Mouse (Mus musculus) stomach, embryonic 14.5 days (tissue): ENCODE measurements at regions not wholly inside any gene's neighbourhood (a gene's known extent, or its start where the extent isn't known, plus 50 kb on each side); places are given as distances from the start of the nearest gene placed in this dataset.
A peak's percentile ranks its signal among the peaks of the same experiment; 100 is the strongest.

ENCODE experiments used
- ATAC-seq: fragments of 200-750 bp; cut with Nextera tagmentation; 2 replicates; pipeline ENCODE4 v1.8.0; 2017; ENCODE audit warnings: low read depth, moderate TSS enrichment; ENCODE audit not compliant: insufficient number of reproducible peaks, insufficient read depth, low FRiP score
- H3K27ac ChIP-seq: fragments of 300-500 bp; sonication (generic); 2 replicates; pipeline ENCODE4 v1.5.1; 2014; ENCODE audit warnings: mild to moderate bottlenecking, low read length, moderate library complexity, mixed read lengths
- H3K27me3 ChIP-seq: fragments of 300-500 bp; sonication (generic); 2 replicates; pipeline ENCODE4 v1.6.1; 2014; ENCODE audit warnings: low read length, control low read depth, mixed read lengths; ENCODE audit not compliant: control insufficient read depth, insufficient read depth
- H3K36me3 ChIP-seq: fragments of 300-500 bp; sonication (generic); 2 replicates; pipeline ENCODE4 v1.6.1; 2014; ENCODE audit warnings: mild to moderate bottlenecking, control low read depth, low read length, moderate library complexity, mixed read lengths; ENCODE audit not compliant: control insufficient read depth, insufficient read depth
- H3K4me1 ChIP-seq: fragments of 300-500 bp; sonication (generic); 2 replicates; pipeline ENCODE4 v1.6.1; 2014; ENCODE audit warnings: low read length, control low read depth, mixed read lengths; ENCODE audit not compliant: control insufficient read depth, insufficient read depth
- H3K4me2 ChIP-seq: fragments of 300-500 bp; sonication (generic); replicated peaks from 2 replicates; pipeline ENCODE4 v1.6.1; 2014; ENCODE audit warnings: low read depth, low read length, control low read depth
- H3K4me3 ChIP-seq: fragments of 300-500 bp; sonication (generic); 2 replicates; pipeline ENCODE4 v1.5.1; 2014; ENCODE audit warnings: low read depth, low read length, control low read depth
- H3K9ac ChIP-seq: fragments of 300-500 bp; sonication (generic); replicated peaks from 2 replicates; pipeline ENCODE4 v1.6.1; 2014; ENCODE audit warnings: low read depth, mild to moderate bottlenecking, control low read depth, low read length, moderate library complexity, mixed read lengths
- H3K9me3 ChIP-seq: fragments of 300-500 bp; sonication (generic); 2 replicates; pipeline ENCODE4 v1.6.1; 2016; ENCODE audit warnings: low read depth, low read length, control low read depth; ENCODE audit not compliant: control insufficient read depth
- WGBS: fragments of 180-500 bp; shearing (Covaris S2); extraction: QIAGEN DNeasy Blood & Tissue Kit; methylation state at CpG from one replicate; pipeline ENCODE4 v1.1.7; 2014; 5-methylcytosine and 5-hydroxymethylcytosine counted together

DNA sequence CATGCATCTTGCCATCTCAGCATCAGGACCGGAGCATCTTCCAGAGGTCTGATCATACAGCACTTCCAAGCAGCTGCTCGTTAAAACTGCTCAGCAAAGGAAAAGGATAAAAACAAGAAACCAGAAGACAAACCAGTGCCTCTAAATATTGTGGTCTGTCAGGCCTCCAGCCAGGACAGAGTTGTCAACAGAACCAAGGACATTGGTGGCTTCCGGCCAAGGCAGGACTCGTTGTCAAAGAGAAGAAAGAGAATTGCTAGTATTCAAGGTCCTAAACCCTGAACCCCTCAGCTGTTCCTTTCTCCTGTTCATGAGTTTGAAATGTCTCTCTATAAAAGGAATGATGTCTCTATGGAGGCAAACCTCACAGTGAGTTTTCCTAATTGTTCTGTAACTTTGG, 155.0 kb downstream of the Sp3 start:
- no peak overlapping the region for H3K9ac ChIP-seq

DNA sequence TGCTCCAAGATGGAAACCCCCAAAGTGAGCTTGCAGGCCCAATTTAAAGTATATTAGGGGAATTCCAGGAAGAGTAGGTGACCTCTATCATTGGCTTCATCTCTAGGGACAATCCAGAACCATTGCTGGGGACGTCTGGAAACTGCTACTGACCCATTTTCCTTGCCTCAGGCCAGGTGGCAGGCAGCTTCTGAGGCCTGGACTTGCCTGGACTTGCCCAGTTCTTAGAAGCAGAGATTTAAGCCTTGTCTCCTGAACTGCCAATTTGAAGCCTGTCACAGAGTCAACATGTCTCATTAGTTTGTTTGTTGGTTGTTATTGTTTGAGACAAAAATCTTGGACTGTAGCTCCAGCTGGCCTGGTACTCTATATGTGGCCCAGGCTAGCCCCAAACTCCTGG, 151.1 kb downstream of the Sp3 start:
- H3K4me2 ChIP-seq, result no peak overlapping the region
- WGBS, result 24% methylated on average over 1 of the region's 1 CpGs
- no peaks in the 10 kb centered on the region for H3K4me1 ChIP-seq
- H3K4me3 ChIP-seq, result no peak overlapping the region
- no peaks in the 10 kb centered on the region for H3K9me3 ChIP-seq
- H3K27me3 ChIP-seq, result no peaks in the 10 kb centered on the region
- no peak for ATAC-seq
- no peaks in the 10 kb centered on the region for H3K36me3 ChIP-seq
- no peak overlapping the region for H3K9ac ChIP-seq
- H3K27ac ChIP-seq, result no peak overlapping the region

More for the DNA sequence above, 155.0 kb downstream of the Sp3 start:
- WGBS, result 83% methylated on average over 4 of the region's 4 CpGs
- Histone ChIP-seq H3K27ac (no peak overlapping the region), H3K4me2 (no peak overlapping the region), H3K9me3 (no peaks in the 10 kb centered on the region), H3K36me3 (no peaks in the 10 kb centered on the region), H3K4me3 (no peak overlapping the region), H3K4me1 (no peaks in the 10 kb centered on the region), H3K27me3 (no peaks in the 10 kb centered on the region)
- no peak for ATAC-seq

DNA sequence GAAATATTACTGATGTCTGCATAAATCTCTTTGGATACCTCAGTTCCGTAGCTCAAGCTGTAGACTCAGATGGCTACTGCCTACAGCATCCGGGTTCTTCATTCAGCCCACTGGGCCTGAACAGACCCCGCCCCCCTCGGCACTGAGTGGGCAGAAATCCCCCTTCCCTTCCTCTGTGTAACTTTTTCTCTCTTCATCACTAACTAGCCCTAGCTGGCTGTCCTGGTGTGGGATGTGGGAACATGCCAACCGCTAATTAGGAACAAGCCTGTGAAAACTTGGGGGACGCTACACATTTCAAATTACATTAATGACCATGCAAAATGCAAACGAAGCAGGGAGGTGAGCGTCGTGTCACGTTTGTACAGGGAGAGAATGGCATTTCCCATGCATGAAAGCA, 147.5 kb downstream of the Sp3 start:
- no peak overlapping the region for H3K9ac ChIP-seq
- H3K9me3 ChIP-seq, result no peaks in the 10 kb centered on the region
- no peak overlapping the region for H3K4me3 ChIP-seq
- H3K4me1 ChIP-seq, result peaks cover 5% of the 10 kb centered on the region
- H3K27me3 ChIP-seq, result no peaks in the 10 kb centered on the region
- H3K27ac ChIP-seq, result no peak overlapping the region
- H3K36me3 ChIP-seq, result no peaks in the 10 kb centered on the region
- no peak overlapping the region for H3K4me2 ChIP-seq
- WGBS, result 91% methylated on average over 10 of the region's 10 CpGs
- ATAC-seq, result no peak

DNA sequence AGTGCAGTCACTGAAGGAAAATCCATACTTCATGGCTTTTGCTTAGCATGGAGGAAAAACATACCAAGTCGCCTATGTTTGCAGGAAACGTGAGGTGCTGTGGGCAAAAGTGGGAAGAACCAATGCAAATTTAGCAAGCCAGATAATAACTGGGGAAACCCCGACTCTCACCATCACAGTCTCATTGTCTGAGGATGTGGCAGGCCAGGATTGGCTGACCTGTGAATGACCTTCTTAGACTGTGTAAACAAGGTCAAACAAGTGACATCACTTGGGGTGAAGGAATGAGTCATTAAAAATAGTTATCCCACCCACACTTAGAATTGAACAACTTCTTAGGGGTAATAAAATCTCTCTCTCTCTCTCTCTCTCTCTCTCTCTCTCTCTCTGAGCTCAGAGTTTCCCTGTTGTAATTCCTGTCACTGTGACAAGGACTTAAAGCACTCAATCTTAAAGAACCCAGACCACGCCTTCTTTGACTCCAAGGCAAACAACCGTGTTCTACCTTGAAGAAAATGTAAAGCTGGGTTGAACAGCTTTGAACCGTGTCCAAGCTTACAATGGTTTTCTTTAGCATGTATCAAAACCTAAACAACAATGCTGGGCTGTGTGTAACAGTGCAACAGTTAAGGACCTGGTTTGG, 142.0 kb downstream of the Sp3 start:
- H3K36me3 ChIP-seq, result no peaks in the 10 kb centered on the region
- peak overlapping the region; percentile 39; the same call in 1 of the 2 replicates for H3K27ac ChIP-seq
- H3K4me1 ChIP-seq, result peaks cover 9% of the 10 kb centered on the region
- no peak overlapping the region for H3K4me3 ChIP-seq
- H3K9ac ChIP-seq, result no peak overlapping the region
- 38% methylated on average over 6 of the region's 6 CpGs for WGBS
- H3K4me2 ChIP-seq, result no peak overlapping the region
- H3K9me3 ChIP-seq, result peaks cover 3% of the 10 kb centered on the region; the same call in 1 of the 2 replicates
- peak; percentile 82; the same call in 1 of the 2 replicates for ATAC-seq
- no peaks in the 10 kb centered on the region for H3K27me3 ChIP-seq

DNA sequence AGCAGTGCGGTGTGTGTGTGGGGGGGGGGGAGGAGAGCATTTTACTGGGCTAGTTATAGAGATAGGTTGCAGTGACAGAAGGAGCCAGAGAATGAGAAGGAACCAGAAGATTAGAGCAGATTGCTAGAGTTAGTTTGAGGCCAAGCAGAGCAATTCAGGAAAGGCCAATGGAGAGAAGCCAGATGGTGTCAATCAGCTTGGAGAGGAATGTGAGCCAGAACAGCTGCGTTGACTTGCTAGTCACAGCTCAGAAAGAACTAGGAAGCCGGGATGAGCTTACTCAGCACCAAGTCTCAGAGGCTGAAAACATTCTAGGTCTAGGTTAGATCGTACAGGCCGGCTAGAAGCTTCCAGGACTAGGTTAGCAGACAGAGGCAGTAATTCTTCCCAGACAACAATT, 140.6 kb downstream of the Sp3 start:
- ATAC-seq, result no peak
- H3K4me1 ChIP-seq, result peaks cover 9% of the 10 kb centered on the region
- H3K9ac ChIP-seq, result no peak overlapping the region
- H3K9me3 ChIP-seq, result peaks cover 3% of the 10 kb centered on the region; the same call in 1 of the 2 replicates
- H3K27me3 ChIP-seq, result no peaks in the 10 kb centered on the region
- no peak overlapping the region for H3K4me2 ChIP-seq
- H3K27ac ChIP-seq, result no peak overlapping the region
- WGBS, result 69% methylated on average over 5 of the region's 5 CpGs
- H3K36me3 ChIP-seq, result no peaks in the 10 kb centered on the region
- no peak overlapping the region for H3K4me3 ChIP-seq

DNA sequence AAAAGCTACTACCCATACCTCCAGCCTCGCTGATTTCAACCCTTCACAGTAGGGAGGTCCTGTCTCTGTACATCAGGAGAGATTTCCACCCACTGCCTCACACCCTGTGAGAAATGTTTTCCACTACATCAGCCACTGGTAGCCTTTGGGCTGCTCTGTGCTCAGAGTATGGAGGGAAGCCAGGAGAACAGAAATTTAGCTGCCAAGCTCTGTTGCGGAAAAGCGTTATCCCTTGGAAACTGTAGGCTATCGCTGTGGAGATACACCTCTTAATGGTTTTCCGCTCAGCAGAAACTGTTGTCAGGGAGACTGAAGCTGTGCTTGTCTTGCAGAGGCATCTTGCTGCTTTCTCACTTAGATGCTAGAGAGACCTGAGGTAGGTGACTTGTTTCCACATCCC, 138.9 kb downstream of the Sp3 start:
- Histone ChIP-seq H3K4me1 (peaks cover 9% of the 10 kb centered on the region), H3K36me3 (no peaks in the 10 kb centered on the region), H3K27me3 (no peaks in the 10 kb centered on the region), H3K9ac (no peak overlapping the region), H3K4me3 (no peak overlapping the region), H3K4me2 (no peak overlapping the region), H3K9me3 (peaks cover 3% of the 10 kb centered on the region; the same call in 1 of the 2 replicates), H3K27ac (no peak overlapping the region)
- no peak for ATAC-seq
- WGBS, result 69% methylated on average over 5 of the region's 5 CpGs

DNA sequence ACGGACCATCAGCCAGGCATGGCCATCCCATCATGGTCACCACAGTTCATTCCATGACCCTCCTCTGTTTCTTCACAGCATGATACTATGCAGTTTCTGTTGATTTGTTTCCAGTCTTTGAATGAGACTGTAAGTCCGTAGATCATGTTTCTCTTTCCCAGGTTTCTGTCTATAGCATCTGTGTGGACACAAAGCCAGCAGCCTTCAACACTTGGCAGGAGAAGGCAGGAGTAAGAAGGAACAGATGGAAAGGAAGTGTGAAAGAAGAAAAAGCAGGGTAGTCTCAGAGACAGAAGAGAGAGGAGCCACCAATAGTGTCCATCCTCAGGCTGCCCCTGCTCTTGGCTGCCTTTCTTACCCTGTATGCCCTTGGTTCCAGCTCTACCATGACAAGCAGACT, 136.6 kb downstream of the Sp3 start:
- Histone ChIP-seq H3K4me1 (no peaks in the 10 kb centered on the region), H3K9me3 (peaks cover 3% of the 10 kb centered on the region; the same call in 1 of the 2 replicates), H3K36me3 (no peaks in the 10 kb centered on the region), H3K4me3 (no peak overlapping the region), H3K4me2 (no peak overlapping the region), H3K27me3 (no peaks in the 10 kb centered on the region), H3K27ac (no peak overlapping the region), H3K9ac (no peak overlapping the region)
- 79% methylated on average over 2 of the region's 2 CpGs for WGBS
- no peak for ATAC-seq

DNA sequence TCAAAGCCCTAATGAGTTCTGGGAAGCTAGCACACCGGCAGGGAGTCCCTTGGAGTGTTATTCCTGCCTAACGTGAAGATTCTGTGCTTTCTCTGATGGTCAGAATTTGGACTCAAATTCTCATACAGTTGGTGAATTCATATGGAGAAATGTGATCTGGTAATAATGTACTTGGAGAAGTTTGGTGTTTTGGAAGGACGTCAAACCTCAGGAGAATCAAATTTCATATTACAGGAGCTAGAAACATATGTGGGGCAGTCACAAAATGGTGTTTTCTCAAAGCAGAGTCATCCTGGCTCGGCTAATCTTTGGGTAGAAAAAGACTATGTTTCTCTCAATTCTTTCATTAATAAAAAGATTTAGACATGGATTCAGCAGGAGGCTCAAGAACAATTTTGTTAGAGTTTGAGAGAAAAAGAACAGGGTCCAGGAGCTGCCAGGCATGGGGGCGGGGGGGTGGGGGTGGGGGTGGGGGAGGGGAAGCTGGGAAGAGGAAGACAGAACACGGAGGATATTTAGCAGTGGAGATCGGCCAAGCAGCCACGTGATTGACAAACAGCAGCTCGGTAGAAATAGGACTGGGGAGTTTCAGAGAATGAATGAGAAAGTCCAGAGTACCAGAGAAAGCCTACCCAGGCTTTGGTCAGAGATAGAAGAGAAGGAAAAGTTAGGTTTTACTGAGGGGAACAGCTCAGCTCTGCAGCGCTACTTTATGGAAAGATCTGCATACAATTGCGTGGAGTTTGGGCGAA, 130.6 kb downstream of the Sp3 start:
- Histone ChIP-seq H3K36me3 (no peaks in the 10 kb centered on the region), H3K4me1 (no peaks in the 10 kb centered on the region), H3K9ac (no peak overlapping the region), H3K9me3 (no peaks in the 10 kb centered on the region), H3K4me3 (no peak overlapping the region), H3K27ac (no peak overlapping the region), H3K4me2 (no peak overlapping the region), H3K27me3 (no peaks in the 10 kb centered on the region)
- 45% methylated on average over 12 of the region's 12 CpGs for WGBS
- ATAC-seq, result no peak
